ENCODE assay signal across 8 mouse cellular contexts in genomic region chr14:61689281-61689680, GRCm38 (mm10).
A peak's percentile ranks its signal among the peaks of the same experiment; 100 is the strongest.
DNase-seq lines count a peak whose midpoint lies in the region; ATAC-seq lines count a peak whose summit lies in the region.

No protein-coding gene starts in this region.

- peak overlapping the region; percentile 42 for H3K4me2 ChIP-seq in midbrain, embryonic 11.5 days

- no peaks in the 10 kb centered on the region for H3K9me3 ChIP-seq in midbrain, embryonic 11.5 days (ENCODE audit: control insufficient read depth, low read length)

- no peak overlapping the region for H3K9ac ChIP-seq in midbrain, embryonic 11.5 days (ENCODE audit: low read length)

- H3K4me1 ChIP-seq in midbrain, embryonic 11.5 days (ENCODE audit: control insufficient read depth, insufficient read depth, low read length), result peaks cover 19% of the 10 kb centered on the region

- no peaks in the 10 kb centered on the region for H3K36me3 ChIP-seq in midbrain, embryonic 11.5 days (ENCODE audit: control insufficient read depth, insufficient read depth, low read length)

- H3K27me3 ChIP-seq in midbrain, embryonic 11.5 days (ENCODE audit: control insufficient read depth, insufficient read depth, low read length), result peaks cover 59% of the 10 kb centered on the region

- peak overlapping the region; percentile 12; the same call in 1 of the 2 replicates for H3K4me3 ChIP-seq in midbrain, embryonic 11.5 days (ENCODE audit: low read depth, low read length)

- H3K27ac ChIP-seq in midbrain, embryonic 11.5 days (ENCODE audit: low read depth, low read length), result no peak overlapping the region

- WGBS in midbrain, embryonic 11.5 days, result under 1% methylated on average over 21 of the region's 21 CpGs

- ATAC-seq in midbrain, embryonic 11.5 days (ENCODE audit: low FRiP score), result peak; percentile 35; the same call in 1 of the 2 replicates

- DNase-seq in kidney, adult 18-20 months, result peak; percentile 17
- DNase-seq in kidney, postnatal 25 days, result no peak
- peak; percentile 62 for DNase-seq in embryo, embryonic 10.5 days (ENCODE audit: low spot score)
- peak; percentile 67 for DNase-seq in induced T-regulatory cell, adult 2 months (ENCODE audit: low read depth)
- DNase-seq in midbrain, embryonic 11.5 days (ENCODE audit: low spot score, missing footprints), result peak; percentile 97
- DNase-seq in yolk sac, embryonic 10.5 days (ENCODE audit: low spot score), result peak; percentile 19
- DNase-seq in adipocyte (ENCODE audit: low spot score), result no peak
- no peak for DNase-seq in layer of hippocampus, adult 9-11 months

Comparison
In these comparisons a context has a peak if more than half of its experiments do, and no peak if none do; other contexts are left out.
1. DNase-seq: peak in kidney, adult 18-20 months (single experiment), embryo, embryonic 10.5 days (single experiment), induced T-regulatory cell, adult 2 months (single experiment), midbrain, embryonic 11.5 days (single experiment) and yolk sac, embryonic 10.5 days (single experiment); none in kidney, postnatal 25 days (0 of 2), adipocyte (single experiment) and layer of hippocampus, adult 9-11 months (single experiment).